Mouse (Mus musculus) kidney, postnatal 14 days (tissue): ENCODE results near the gene Rps6kl1.

Experiments used
- DNase-seq: peaks from one replicate; pipeline ENCODE4 v3.0.0; 2022; ENCODE audit warnings: mixed read lengths

Gene Rps6kl1

GRCm38 (mm10) chr12:85101521-85102106 lies 49.5 kb downstream of the Rps6kl1 start:
- DNase-seq, result no peak

- DNase-seq, result no peak
Observed at GRCm38 (mm10) chr12:85101001-85101400, 50.1 kb downstream of the Rps6kl1 start.

- no peak for DNase-seq
Observed at GRCm38 (mm10) chr12:85095859-85096258, 55.2 kb downstream of the Rps6kl1 start.

GRCm38 (mm10) chr12:85095146-85095545 lies 55.9 kb downstream of the Rps6kl1 start:
- no peak for DNase-seq

- DNase-seq, result peak; percentile 21
Observed at GRCm38 (mm10) chr12:85094706-85095105, 56.4 kb downstream of the Rps6kl1 start.

- DNase-seq, result peak; percentile 65
Observed at GRCm38 (mm10) chr12:85094010-85094409, 57.1 kb downstream of the Rps6kl1 start.

GRCm38 (mm10) chr12:85092214-85092613 lies 58.9 kb downstream of the Rps6kl1 start:
- peak; percentile 75 for DNase-seq

- DNase-seq, result no peak
Observed at GRCm38 (mm10) chr12:85091190-85091589, 59.9 kb downstream of the Rps6kl1 start.

- no peak for DNase-seq
Observed at GRCm38 (mm10) chr12:85087845-85088244, 63.2 kb downstream of the Rps6kl1 start.
